Mouse (Mus musculus) midbrain, embryonic 16.5 days (tissue): ENCODE results near the gene Tma7. TPM values are rescaled to one million over a fixed set of nuclear protein-coding genes. Genes with fewer than 3 reads are reported as not detected.

Experiments used
- ATAC-seq: fragments of 200-750 bp; cut with Nextera tagmentation; 2 replicates; pipeline ENCODE4 v1.8.0; 2017; ENCODE audit warnings: moderate TSS enrichment
- H3K27ac ChIP-seq: fragments of 300-500 bp; sonication (generic); 2 replicates; pipeline ENCODE4 v1.5.1; 2014; ENCODE audit warnings: mild to moderate bottlenecking, low read length, mixed read lengths
- H3K27me3 ChIP-seq: fragments of 300-500 bp; sonication (generic); 2 replicates; pipeline ENCODE4 v1.6.1; 2014; ENCODE audit warnings: low read depth, low read length, mixed read lengths; ENCODE audit not compliant: control insufficient read depth, insufficient read depth
- H3K36me3 ChIP-seq: fragments of 300-500 bp; sonication (generic); 2 replicates; pipeline ENCODE4 v1.6.1; 2014; ENCODE audit warnings: mild to moderate bottlenecking, low read length, moderate library complexity, mixed read lengths; ENCODE audit not compliant: control insufficient read depth, insufficient read depth
- H3K4me1 ChIP-seq: fragments of 300-500 bp; sonication (generic); 2 replicates; pipeline ENCODE4 v1.6.1; 2014; ENCODE audit warnings: mild to moderate bottlenecking, low read length, mixed read lengths; ENCODE audit not compliant: control insufficient read depth, insufficient read depth
- H3K4me2 ChIP-seq: fragments of 300-500 bp; sonication (generic); 2 replicates; pipeline ENCODE4 v1.6.1; 2014; ENCODE audit warnings: mild to moderate bottlenecking, low read length, mixed read lengths
- H3K4me3 ChIP-seq: fragments of 300-500 bp; sonication (generic); 2 replicates; pipeline ENCODE4 v1.5.1; 2014; ENCODE audit warnings: low read depth, mild to moderate bottlenecking, low read length, moderate library complexity, mixed read lengths
- H3K9ac ChIP-seq: fragments of 300-500 bp; sonication (generic); 2 replicates; pipeline ENCODE4 v1.6.1; 2014; ENCODE audit warnings: low read depth, low read length, mixed read lengths
- H3K9me3 ChIP-seq: fragments of 300-500 bp; sonication (generic); replicated peaks from 2 replicates; pipeline ENCODE4 v1.6.1; 2014; ENCODE audit warnings: mild to moderate bottlenecking, low read length, mixed read lengths; ENCODE audit not compliant: control insufficient read depth, poor library complexity, severe bottlenecking
- WGBS: fragments of 180-500 bp; shearing (Covaris S2); extraction: QIAGEN DNeasy Blood & Tissue Kit; methylation state at CpG from one replicate; pipeline ENCODE4 v1.1.7; 2014; 5-methylcytosine and 5-hydroxymethylcytosine counted together
- polyA plus RNA-seq: library from polyadenylated mRNA; unstranded; fragments of >200 nt; fragmentation: Nextera tagmentation; extraction: Ambion mirVana; gene quantifications from 2 replicates; pipeline ENCODE4 v1.2.1, GENCODE M21; 2015

Gene Tma7
- polyA plus RNA-seq, 1 experiment from 2014 or later, result 674 TPM

DNA sequence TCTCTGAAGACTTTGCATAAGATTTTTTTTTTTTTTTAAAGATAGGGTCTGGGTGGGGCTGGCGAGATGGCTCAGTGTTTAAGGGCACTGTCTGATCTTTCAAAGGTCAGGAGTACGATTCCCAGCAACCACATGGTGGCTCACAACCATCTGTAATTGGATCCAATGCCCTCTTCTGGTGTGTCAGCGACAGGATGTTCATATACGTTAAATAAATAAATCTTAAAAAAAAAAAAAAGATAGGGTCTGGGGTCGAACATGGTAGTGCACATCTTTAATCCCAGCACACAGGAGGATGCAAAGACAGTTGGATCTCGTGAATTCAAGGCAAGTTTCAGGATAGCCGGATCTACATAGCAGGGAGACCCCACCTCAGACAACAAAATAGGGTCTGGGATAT lies 33.1 kb downstream of the Tma7 start:
- ATAC-seq, result no peak
- Histone ChIP-seq H3K36me3 (no peaks in the 10 kb centered on the region), H3K27ac (no peak overlapping the region), H3K27me3 (no peaks in the 10 kb centered on the region), H3K9ac (no peak overlapping the region), H3K4me1 (no peaks in the 10 kb centered on the region), H3K4me2 (no peak overlapping the region), H3K9me3 (no peaks in the 10 kb centered on the region), H3K4me3 (no peak overlapping the region)
- 88% methylated on average over 7 of the region's 7 CpGs for WGBS

DNA sequence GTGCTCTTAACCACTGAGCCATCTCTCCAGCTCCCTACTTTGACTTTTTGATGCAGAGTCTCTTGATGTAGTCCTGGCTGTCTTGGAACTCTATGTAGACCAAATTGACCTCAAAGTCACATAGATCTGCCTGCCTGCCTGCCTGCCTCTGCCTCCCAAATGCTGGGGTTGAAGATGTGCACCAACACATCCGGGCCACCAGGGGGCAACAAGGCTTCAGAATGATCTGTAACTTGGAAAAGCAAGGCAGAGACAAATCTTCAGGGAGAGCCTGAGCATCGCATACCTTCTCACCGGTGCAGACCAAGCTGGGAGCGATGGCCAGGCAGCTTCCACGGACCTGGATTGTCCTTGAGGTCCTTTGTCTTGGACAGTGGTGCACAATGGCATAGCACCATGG lies 36.1 kb downstream of the Tma7 start:
- Histone ChIP-seq H3K4me2 (no peak overlapping the region), H3K36me3 (no peaks in the 10 kb centered on the region), H3K9ac (no peak overlapping the region), H3K27me3 (no peaks in the 10 kb centered on the region), H3K27ac (no peak overlapping the region), H3K9me3 (no peaks in the 10 kb centered on the region), H3K4me3 (no peak overlapping the region), H3K4me1 (no peaks in the 10 kb centered on the region)
- no peak for ATAC-seq
- 33% methylated on average over 5 of the region's 5 CpGs for WGBS

DNA sequence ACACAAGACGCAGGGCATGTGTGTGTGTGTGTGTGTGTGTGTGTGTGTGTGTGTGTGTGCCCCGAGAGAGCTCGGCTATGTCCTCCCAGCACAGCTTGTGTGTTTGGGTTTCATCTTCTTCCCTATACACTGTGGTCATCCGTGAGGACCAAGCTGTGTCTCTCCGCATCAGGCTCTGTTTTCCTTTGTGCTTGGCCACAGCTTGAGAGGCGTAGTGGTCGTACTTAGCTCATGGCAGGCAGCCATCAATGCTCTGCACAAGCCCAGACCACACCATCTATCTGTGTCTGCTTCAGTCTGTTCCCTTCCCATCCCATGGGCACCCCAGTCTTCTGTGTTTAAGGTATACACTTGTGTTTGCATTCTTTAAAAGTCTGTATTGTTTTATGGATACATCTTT lies 41.0 kb downstream of the Tma7 start:
- Histone ChIP-seq H3K4me2 (no peak overlapping the region), H3K27me3 (no peaks in the 10 kb centered on the region), H3K27ac (no peak overlapping the region), H3K9me3 (no peaks in the 10 kb centered on the region), H3K4me3 (no peak overlapping the region), H3K9ac (no peak overlapping the region), H3K36me3 (no peaks in the 10 kb centered on the region), H3K4me1 (0 out of 2 replicates have a peak, but pooled peaks cover 6% of the 10 kb centered on the region)
- 68% methylated on average over 7 of the region's 7 CpGs for WGBS
- ATAC-seq, result no peak

DNA sequence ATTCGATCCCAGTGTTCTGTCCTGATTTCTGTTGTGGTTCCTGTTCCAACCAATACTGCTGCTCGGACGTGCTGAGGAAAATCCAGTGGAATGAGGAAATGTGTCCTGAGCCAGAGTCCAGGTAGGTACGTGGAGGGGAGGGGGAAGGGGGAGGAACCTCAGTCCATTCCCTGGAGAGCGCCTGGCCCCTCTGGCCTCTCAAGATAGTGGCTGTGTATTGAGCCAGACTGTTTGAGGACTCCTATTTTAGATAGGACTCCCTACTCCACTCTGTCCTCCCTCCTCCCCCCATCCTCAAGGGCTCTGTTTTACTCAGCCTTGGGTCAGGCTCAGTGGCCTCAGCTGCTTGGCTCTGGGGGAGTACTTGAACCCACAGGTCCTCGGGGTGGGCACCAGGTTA lies 41.5 kb downstream of the Tma7 start:
- Histone ChIP-seq H3K9ac (no peak overlapping the region), H3K36me3 (no peaks in the 10 kb centered on the region), H3K4me1 (0 out of 2 replicates have a peak, but pooled peaks cover 6% of the 10 kb centered on the region), H3K4me2 (no peak overlapping the region), H3K9me3 (no peaks in the 10 kb centered on the region), H3K4me3 (no peak overlapping the region), H3K27me3 (no peaks in the 10 kb centered on the region), H3K27ac (no peak overlapping the region)
- no peak for ATAC-seq
- 79% methylated on average over 6 of the region's 6 CpGs for WGBS

DNA sequence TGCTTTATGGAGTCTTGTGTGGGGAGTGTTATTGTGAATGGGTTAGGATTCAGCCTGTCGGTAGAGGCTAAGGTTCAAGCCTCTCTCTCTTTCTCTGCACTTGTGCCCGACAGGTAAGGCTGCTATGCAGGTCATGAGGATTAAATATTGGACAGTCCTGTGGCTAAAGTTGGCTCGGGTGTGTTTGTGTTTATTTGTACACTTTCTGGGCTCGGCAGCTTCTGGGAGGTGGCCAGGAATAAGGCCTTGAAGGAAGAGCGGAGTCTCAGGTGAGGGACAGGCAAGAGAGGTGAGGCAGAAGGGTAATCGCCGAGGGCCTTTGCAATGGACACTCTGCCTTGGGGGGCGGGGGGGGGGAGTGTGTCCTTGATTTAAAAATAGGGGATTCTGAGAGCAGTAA lies 42.2 kb downstream of the Tma7 start:
- Histone ChIP-seq H3K4me2 (no peak overlapping the region), H3K4me1 (0 out of 2 replicates have a peak, but pooled peaks cover 6% of the 10 kb centered on the region), H3K9me3 (no peaks in the 10 kb centered on the region), H3K9ac (no peak overlapping the region), H3K36me3 (no peaks in the 10 kb centered on the region), H3K27ac (no peak overlapping the region), H3K4me3 (no peak overlapping the region), H3K27me3 (no peaks in the 10 kb centered on the region)
- WGBS, result 85% methylated on average over 8 of the region's 8 CpGs
- no peak for ATAC-seq

DNA sequence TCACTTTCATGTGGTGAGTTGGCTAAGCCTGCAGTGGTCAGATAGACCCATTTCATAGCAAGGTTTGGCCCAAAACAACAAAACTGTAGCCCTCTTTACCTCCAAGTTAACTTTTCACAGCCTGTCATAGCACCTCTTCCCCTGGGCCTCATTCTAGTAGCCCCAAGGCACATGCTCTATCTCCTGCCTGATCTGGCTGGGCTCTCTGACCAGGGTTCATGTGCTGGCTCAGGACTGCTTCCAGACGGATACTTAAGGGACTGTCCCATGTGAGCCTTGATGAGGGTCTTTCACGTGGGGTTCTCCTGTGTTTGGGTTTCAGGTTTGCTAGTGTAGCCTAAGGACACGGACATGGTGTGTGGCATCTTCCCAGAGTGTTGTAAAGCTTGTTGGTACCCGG lies 42.7 kb downstream of the Tma7 start:
- no peaks in the 10 kb centered on the region for H3K27me3 ChIP-seq
- H3K4me2 ChIP-seq, result no peak overlapping the region
- WGBS, result 83% methylated on average over 4 of the region's 4 CpGs
- no peaks in the 10 kb centered on the region for H3K9me3 ChIP-seq
- no peak overlapping the region for H3K4me3 ChIP-seq
- H3K4me1 ChIP-seq, result 0 out of 2 replicates have a peak, but pooled peaks cover 6% of the 10 kb centered on the region
- H3K27ac ChIP-seq, result no peak overlapping the region
- no peak for ATAC-seq
- H3K36me3 ChIP-seq, result no peaks in the 10 kb centered on the region
- 0 out of 2 replicates have a peak overlapping the region, but pooled peaks have one; percentile 7 for H3K9ac ChIP-seq

DNA sequence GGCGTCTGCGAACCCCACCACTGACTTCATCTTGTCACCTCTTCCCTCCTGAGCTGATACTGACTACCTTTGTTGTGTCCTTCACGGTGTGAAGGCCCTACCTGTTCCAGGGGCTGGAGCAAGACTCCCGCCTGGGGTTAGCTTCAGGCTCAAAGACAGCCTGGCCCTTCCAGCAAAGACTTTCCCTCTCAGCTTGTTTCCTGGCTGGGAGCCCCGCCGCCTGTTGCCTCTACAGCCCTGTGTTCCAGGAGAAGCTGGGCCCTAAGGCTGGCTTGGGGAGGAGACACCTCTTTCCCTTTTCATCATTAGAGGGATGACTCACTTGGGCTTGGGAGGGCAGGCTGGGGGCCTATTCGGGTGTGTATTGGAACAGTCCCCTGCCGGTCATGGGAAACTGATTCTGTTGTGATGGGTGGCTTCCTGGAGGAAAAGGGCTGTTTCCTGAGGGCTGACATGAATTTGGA lies 43.5 kb downstream of the Tma7 start:
- H3K4me1 ChIP-seq, result 0 out of 2 replicates have a peak, but pooled peaks cover 6% of the 10 kb centered on the region
- H3K4me3 ChIP-seq, result peak overlapping the region; percentile 56
- WGBS, result 22% methylated on average over 8 of the region's 8 CpGs
- ATAC-seq, result 0 out of 2 replicates have a peak, but pooled peaks have one; percentile 11
- H3K9me3 ChIP-seq, result no peaks in the 10 kb centered on the region
- peak overlapping the region; percentile 84 for H3K4me2 ChIP-seq
- H3K9ac ChIP-seq, result peak overlapping the region; percentile 68
- no peaks in the 10 kb centered on the region for H3K27me3 ChIP-seq
- no peak overlapping the region for H3K27ac ChIP-seq
- H3K36me3 ChIP-seq, result no peaks in the 10 kb centered on the region

DNA sequence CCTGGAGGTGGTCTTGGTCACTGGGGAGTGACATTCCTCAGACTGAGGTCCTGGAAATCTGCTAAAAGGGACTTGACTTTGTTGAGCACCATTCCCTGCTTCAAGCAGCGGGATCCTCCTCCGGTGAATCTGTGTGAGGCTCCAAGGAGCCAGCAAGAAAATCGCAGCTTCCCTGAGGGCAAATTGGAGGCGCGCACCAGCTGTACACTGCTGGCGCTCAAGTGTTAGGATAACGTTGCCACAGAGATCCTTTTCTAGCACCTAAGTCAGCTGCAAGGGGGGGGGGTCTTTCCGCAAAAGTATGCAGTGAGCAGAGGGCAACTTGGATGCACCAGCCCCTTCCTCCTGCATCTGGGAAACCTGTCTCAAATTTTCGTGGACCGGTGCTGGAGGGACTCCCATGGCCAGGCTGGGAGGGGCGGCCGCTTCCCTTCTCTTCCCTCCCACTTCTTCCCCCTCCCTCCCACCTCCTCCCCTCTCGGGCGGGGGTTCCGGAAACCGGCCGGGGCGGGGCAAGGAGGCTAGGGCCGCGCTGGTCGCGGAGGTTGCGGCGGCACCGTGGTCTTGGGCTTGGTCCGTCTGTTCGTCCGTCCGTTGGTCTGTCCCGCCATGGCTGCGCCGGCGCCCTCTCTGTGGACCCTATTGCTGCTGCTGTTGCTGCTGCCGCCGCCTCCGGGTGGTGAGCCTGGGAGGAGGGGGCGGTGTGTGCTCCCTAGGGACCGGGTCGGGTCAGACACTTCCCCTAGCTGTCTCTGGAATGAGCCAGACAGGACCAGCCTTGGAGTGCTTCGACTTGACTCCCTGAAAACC lies 44.1 kb downstream of the Tma7 start, which contains the start of gene Shisa5:
TSS of gene Shisa5 (plus strand) at position 480 of the 810 bp plus-strand sequence.
- Histone ChIP-seq H3K27me3 (no peaks in the 10 kb centered on the region), H3K9me3 (no peaks in the 10 kb centered on the region), H3K4me1 (0 out of 2 replicates have a peak, but pooled peaks cover 6% of the 10 kb centered on the region), H3K27ac (no peak within 1 kb of the TSS), H3K36me3 (no peaks in the 10 kb centered on the region), H3K4me2 (peak within 1 kb of the TSS; percentile 84), H3K9ac (peak within 1 kb of the TSS; percentile 68), H3K4me3 (peak within 1 kb of the TSS; percentile 56)
- under 1% methylated on average over 24 of the region's 40 CpGs for WGBS
- peak; percentile 82 for ATAC-seq

DNA sequence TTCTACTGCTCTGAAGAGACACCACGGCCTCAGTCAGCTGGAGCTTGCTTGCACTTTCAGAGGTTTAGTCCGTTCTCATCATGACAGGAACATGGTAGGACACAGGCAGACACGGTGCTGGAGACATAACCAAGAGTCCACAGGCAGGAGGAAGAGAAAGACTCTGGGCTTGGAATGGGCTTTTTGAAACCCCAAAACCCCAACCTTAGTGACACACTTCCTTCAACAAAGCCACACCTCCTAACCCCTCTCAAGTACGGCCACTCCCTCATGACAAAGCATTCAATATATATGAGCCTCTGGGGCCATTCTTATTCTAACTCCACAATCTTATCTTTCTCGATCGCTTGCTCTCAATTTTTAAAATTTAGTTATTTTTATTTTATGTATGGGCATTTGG lies 50.0 kb downstream of the Tma7 start:
- ATAC-seq, result no peak
- Histone ChIP-seq H3K4me3 (no peak overlapping the region), H3K27ac (no peak overlapping the region), H3K4me2 (no peak overlapping the region), H3K9ac (no peak overlapping the region), H3K36me3 (peaks cover 9% of the 10 kb centered on the region; the same call in 1 of the 2 replicates), H3K9me3 (no peaks in the 10 kb centered on the region), H3K27me3 (no peaks in the 10 kb centered on the region), H3K4me1 (no peaks in the 10 kb centered on the region)
- 84% methylated on average over 6 of the region's 6 CpGs for WGBS
